Comparison of ENCODE assay signal across 9 mouse cellular contexts in the genomic region with DNA sequence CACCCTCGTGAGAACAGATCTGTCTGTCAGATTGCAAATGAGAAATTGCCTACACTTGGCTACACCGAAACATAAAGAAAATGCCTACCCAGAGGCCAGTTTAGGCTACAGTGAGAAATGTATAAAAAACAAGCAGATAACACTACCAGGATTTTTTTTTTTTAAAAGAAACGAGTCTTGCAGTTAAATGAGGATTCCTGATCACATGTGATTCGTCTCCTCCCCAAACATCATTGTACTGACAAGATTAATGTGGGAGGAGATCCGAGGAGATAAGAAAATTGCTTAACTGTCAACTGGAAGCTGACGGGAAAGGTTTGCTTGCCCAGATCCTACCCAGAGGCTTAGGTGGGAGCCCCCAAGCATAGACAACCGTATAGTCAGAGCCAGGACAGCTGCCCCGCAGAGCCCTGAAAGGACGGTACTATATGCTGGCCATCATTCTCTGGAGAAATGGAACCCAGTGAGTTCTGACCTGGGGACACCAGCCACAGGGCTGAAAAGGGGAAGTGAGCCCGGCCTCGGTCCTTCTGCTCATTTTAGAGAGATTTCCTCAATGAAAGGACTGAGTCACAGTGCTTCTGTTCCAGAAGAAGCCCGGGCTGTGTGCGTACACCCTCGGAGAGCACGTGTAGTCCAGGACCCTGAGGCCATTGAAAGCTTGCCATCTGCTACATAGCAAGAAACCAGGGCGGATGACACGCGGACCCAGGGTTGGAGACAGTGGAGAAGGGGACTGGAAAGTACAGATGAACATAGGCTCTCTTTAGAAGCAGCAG.
DNase-seq lines count a peak whose midpoint lies in the region; ATAC-seq lines count a peak whose summit lies in the region.
"Had no signal": no experiment of that assay in that cellular context is flagged by ENCODE, and none has a peak within 500 bp of the region (broad histone marks: within the 10 kb centered on the region; RNA-seq: fewer than 3 reads in every experiment).

No protein-coding gene starts in this region.

- H3K36me3 ChIP-seq in midbrain, embryonic 13.5 days = peaks cover 32% of the 10 kb centered on the region
- H3K36me3 ChIP-seq in midbrain, embryonic 16.5 days (ENCODE audit: control insufficient read depth, insufficient read depth, low read length) = peaks cover 12% of the 10 kb centered on the region; the same call in 1 of the 2 replicates
- H3K36me3 ChIP-seq in limb, embryonic 10.5 days = peaks cover 54% of the 10 kb centered on the region

- no peak for ATAC-seq in midbrain, embryonic 13.5 days
- no peak for ATAC-seq in midbrain, embryonic 16.5 days

- DNase-seq in adrenal gland, postnatal 10 days = peak; percentile 19
- DNase-seq in adrenal gland, postnatal 4 days (ENCODE audit: low spot score in 2 of 2) = no peak
- no peak for DNase-seq in limb, embryonic 10.5 days (ENCODE audit: low spot score)
- DNase-seq in spleen, postnatal 4 days (ENCODE audit: low spot score in 2 of 2) = peak; percentile 35 to 72
- no peak for DNase-seq in thymus, postnatal 4 days
- no peak for DNase-seq in T-cell, adult 2 months (ENCODE audit: low spot score)

- 78% methylated on average over 18 of the region's 18 CpGs for WGBS in midbrain, embryonic 13.5 days
- 66% methylated on average over 18 of the region's 18 CpGs for WGBS in midbrain, embryonic 16.5 days
- WGBS in limb, embryonic 10.5 days = 79% methylated on average over 18 of the region's 18 CpGs

- H3K4me1 ChIP-seq in midbrain, embryonic 13.5 days (replicated peaks) = peaks cover 26% of the 10 kb centered on the region
- H3K4me1 ChIP-seq in midbrain, embryonic 16.5 days (ENCODE audit: control insufficient read depth, insufficient read depth, low read length) = peaks cover 6% of the 10 kb centered on the region; the same call in 1 of the 2 replicates
- peaks cover 28% of the 10 kb centered on the region for H3K4me1 ChIP-seq in limb, embryonic 10.5 days

- peak overlapping the region; percentile 42; the same call in 1 of the 2 replicates for H3K27ac ChIP-seq in midbrain, embryonic 13.5 days
- no peak overlapping the region; the same call in 1 of the 2 replicates for H3K27ac ChIP-seq in midbrain, embryonic 16.5 days (ENCODE audit: low read length)
- peak overlapping the region; percentile 17; the same call in 1 of the 2 replicates for H3K27ac ChIP-seq in limb, embryonic 10.5 days
- H3K27ac ChIP-seq: heart, embryonic 15.5 days had no signal

- no peak overlapping the region for H3K9ac ChIP-seq in midbrain, embryonic 13.5 days (replicated peaks)
- H3K9ac ChIP-seq in midbrain, embryonic 16.5 days (ENCODE audit: low read depth, low read length) = no peak overlapping the region
- H3K9ac ChIP-seq: heart, embryonic 15.5 days had no signal

- no peaks in the 10 kb centered on the region; the same call in 1 of the 2 replicates for H3K9me3 ChIP-seq in midbrain, embryonic 13.5 days
- H3K9me3 ChIP-seq in midbrain, embryonic 16.5 days (replicated peaks; ENCODE audit: control insufficient read depth, low read length, poor library complexity, severe bottlenecking) = no peaks in the 10 kb centered on the region
- no peaks in the 10 kb centered on the region for H3K9me3 ChIP-seq in limb, embryonic 10.5 days (replicated peaks)
- H3K9me3 ChIP-seq: heart, embryonic 15.5 days had no signal

- H3K27me3 ChIP-seq in midbrain, embryonic 13.5 days = no peaks in the 10 kb centered on the region
- H3K27me3 ChIP-seq in midbrain, embryonic 16.5 days (ENCODE audit: control insufficient read depth, insufficient read depth, low read depth, low read length) = no peaks in the 10 kb centered on the region
- H3K27me3 ChIP-seq in limb, embryonic 10.5 days (ENCODE audit: low read depth, poor library complexity, severe bottlenecking) = no peaks in the 10 kb centered on the region
- H3K27me3 ChIP-seq: heart, embryonic 15.5 days had no signal

- no peak overlapping the region for H3K4me3 ChIP-seq in midbrain, embryonic 13.5 days (replicated peaks)
- no peak overlapping the region for H3K4me3 ChIP-seq in midbrain, embryonic 16.5 days (ENCODE audit: low read depth, low read length)
- no peak overlapping the region for H3K4me3 ChIP-seq in limb, embryonic 10.5 days
- H3K4me3 ChIP-seq: heart, embryonic 15.5 days had no signal

- H3K4me2 ChIP-seq in midbrain, embryonic 13.5 days (replicated peaks) = no peak overlapping the region
- H3K4me2 ChIP-seq in midbrain, embryonic 16.5 days (ENCODE audit: low read length) = no peak overlapping the region
- H3K4me2 ChIP-seq: heart, embryonic 15.5 days had no signal

Comparison
In these comparisons a context has a peak if more than half of its experiments do, and no peak if none do; other contexts are left out.
1. DNase-seq: peak in adrenal gland, postnatal 10 days (single experiment) and spleen, postnatal 4 days (2 of 2); none in adrenal gland, postnatal 4 days (0 of 2), limb, embryonic 10.5 days (single experiment), thymus, postnatal 4 days (single experiment) and T-cell, adult 2 months (single experiment).